Mouse (Mus musculus) limb, embryonic 13.5 days (tissue): ENCODE measurements around the gene Ercc6l2. TPM values are rescaled to one million over a fixed set of nuclear protein-coding genes. Genes with fewer than 3 reads are reported as not detected.

Experiments
- ATAC-seq: fragments of 200-750 bp; cut with Nextera tagmentation; 2 replicates; pipeline ENCODE4 v1.8.0; 2017; ENCODE audit warnings: low read depth, moderate number of reproducible peaks, moderate TSS enrichment; ENCODE audit not compliant: low FRiP score
- H3K27ac ChIP-seq: fragments of 300-500 bp; sonication (generic); 2 replicates; pipeline ENCODE4 v1.5.1; 2015; ENCODE audit warnings: inconsistent platforms, mild to moderate bottlenecking, moderate library complexity
- H3K27me3 ChIP-seq: fragments of 300-500 bp; sonication (generic); 2 replicates; pipeline ENCODE4 v1.6.1; 2015; ENCODE audit warnings: mild to moderate bottlenecking, inconsistent platforms
- H3K36me3 ChIP-seq: fragments of 300-500 bp; sonication (generic); 2 replicates; pipeline ENCODE4 v1.6.1; 2015; ENCODE audit warnings: inconsistent platforms, mild to moderate bottlenecking, moderate library complexity
- H3K4me1 ChIP-seq: fragments of 300-500 bp; sonication (generic); 2 replicates; pipeline ENCODE4 v1.6.1; 2015; ENCODE audit warnings: inconsistent platforms
- H3K4me2 ChIP-seq: fragments of 300-500 bp; sonication (generic); replicated peaks from 2 replicates; pipeline ENCODE4 v1.6.1; 2015; ENCODE audit warnings: inconsistent platforms, mild to moderate bottlenecking, moderate library complexity
- H3K4me3 ChIP-seq: fragments of 300-500 bp; sonication (generic); 2 replicates; pipeline ENCODE4 v1.5.1; 2015; ENCODE audit warnings: moderate library complexity, mild to moderate bottlenecking, inconsistent platforms
- H3K9ac ChIP-seq: fragments of 300-500 bp; sonication (generic); 2 replicates; pipeline ENCODE4 v1.6.1; 2015; ENCODE audit warnings: mild to moderate bottlenecking, inconsistent platforms
- H3K9me3 ChIP-seq: fragments of 300-500 bp; sonication (generic); 2 replicates; pipeline ENCODE4 v1.6.1; 2016; ENCODE audit warnings: inconsistent platforms
- WGBS: fragments of 180-500 bp; shearing (Covaris S2); methylation state at CpG from one replicate; pipeline ENCODE4 v1.1.7; 2015; 5-methylcytosine and 5-hydroxymethylcytosine counted together
- polyA plus RNA-seq: library from polyadenylated mRNA; unstranded; fragments of >200 nt; fragmentation: Nextera tagmentation; extraction: Ambion mirVana; gene quantifications from 2 replicates; pipeline ENCODE4 v1.2.1, GENCODE M21; 2015

The Ercc6l2 gene
- polyA plus RNA-seq, 1 experiment from 2014 or later, result 28.1 TPM

DNA sequence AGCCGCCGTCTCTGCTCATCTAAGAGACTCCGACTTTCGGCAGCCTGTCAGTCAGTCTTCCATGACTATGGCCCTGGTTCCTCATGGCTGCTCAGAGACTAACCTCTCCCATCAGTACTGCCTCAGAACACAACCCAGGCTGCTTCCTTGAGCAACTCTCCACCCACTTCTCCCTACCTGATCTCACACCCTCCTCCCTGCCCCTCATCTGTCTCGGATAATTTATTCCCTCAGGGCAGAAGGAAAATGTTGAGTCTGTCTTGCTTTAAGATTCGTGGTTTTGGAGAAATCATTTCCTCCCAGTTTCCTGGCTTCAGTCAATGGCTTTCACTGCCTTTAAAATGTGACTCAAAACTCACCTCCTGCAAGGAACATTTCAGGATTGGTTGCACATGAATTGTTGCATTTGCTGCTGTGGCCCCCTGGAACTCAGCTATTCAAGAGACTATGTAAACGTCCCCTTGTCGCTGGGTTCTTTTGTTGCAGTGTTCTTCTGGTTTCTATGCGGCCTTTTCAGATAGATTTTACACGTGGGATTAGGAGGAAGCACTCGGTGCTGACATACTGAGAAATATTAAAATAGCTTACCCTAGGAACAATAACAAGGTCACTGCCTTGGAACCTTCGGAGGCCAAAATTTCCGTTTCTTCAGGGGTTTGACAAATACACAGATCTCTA lies 129.4 kb downstream of the Ercc6l2 start:
- H3K36me3 ChIP-seq, result no peaks in the 10 kb centered on the region
- peaks cover 21% of the 10 kb centered on the region; the same call in 1 of the 2 replicates for H3K4me1 ChIP-seq
- 0 out of 2 replicates have a peak overlapping the region, but pooled peaks have one; percentile 39 for H3K27ac ChIP-seq
- 54% methylated on average over 13 of the region's 13 CpGs for WGBS
- no peak for ATAC-seq
- H3K4me2 ChIP-seq, result no peak overlapping the region
- H3K4me3 ChIP-seq, result no peak overlapping the region
- H3K9me3 ChIP-seq, result no peaks in the 10 kb centered on the region
- H3K9ac ChIP-seq, result no peak overlapping the region
- H3K27me3 ChIP-seq, result peaks cover 5% of the 10 kb centered on the region; the same call in 1 of the 2 replicates

Other genes with a start within 250 kb of the Ercc6l2 start
- 27.4 and 30.0 TPM in 2 replicates for gene Ptch1, start 241.6 kb upstream of the Ercc6l2 start, polyA plus RNA-seq